Mouse (Mus musculus) central nervous system, embryonic 14 days (tissue): ENCODE data around the gene Lbx2. TPM values are rescaled to one million over a fixed set of nuclear protein-coding genes. Genes with fewer than 3 reads are reported as not detected.

Source experiments
- polyA plus RNA-seq: library from polyadenylated mRNA; depleted of rRNA; stranded (reverse); fragments of >200 nt; gene quantifications from 2 replicates; pipeline ENCODE4 v1.2.3, GENCODE M21; 2012; rRNA removed

Gene Lbx2
- polyA plus RNA-seq, result 0.46 and 0.70 TPM in 2 replicates

GRCm38 (mm10) chr6:83086121-83087035 is at the start of gene Lbx2:
Lbx2 (plus strand) TSS chr6:83086367.

GRCm38 (mm10) chr6:83054074-83054851 is 31.9 kb upstream of the Lbx2 start, which contains the start of gene Aup1:
Aup1 (plus strand) TSS chr6:83054521.

GRCm38 (mm10) chr6:83054871-83055431 is 31.2 kb upstream of the Lbx2 start, which contains the start of gene Htra2:
Htra2 (minus strand) TSS chr6:83055273.

GRCm38 (mm10) chr6:83057790-83058189 is 28.4 kb upstream of the Lbx2 start, which contains the start of gene Dqx1:
Dqx1 (plus strand) TSS chr6:83057844.

GRCm38 (mm10) chr6:83070247-83070310 is 16.1 kb upstream of the Lbx2 start, which contains the start of gene Tlx2:
Tlx2 (minus strand) TSS chr6:83070293.

GRCm38 (mm10) chr6:83077630-83078323 is 8.4 kb upstream of the Lbx2 start, which contains the start of gene Pcgf1:
Pcgf1 (plus strand) TSS chr6:83077869.

GRCm38 (mm10) chr6:83101316-83101687 is 15.1 kb downstream of the Lbx2 start, which contains the start of the genes Ccdc142 and Gm42688:
Ccdc142 (plus strand) TSS chr6:83101601.
Gm42688 (plus strand) TSS chr6:83101617.

GRCm38 (mm10) chr6:83108762-83109668 is 22.8 kb downstream of the Lbx2 start, which contains the start of gene Mrpl53:
Mrpl53 (plus strand) TSS chr6:83109040.

GRCm38 (mm10) chr6:83115011-83115671 is 29.0 kb downstream of the Lbx2 start, which contains the start of gene Mogs:
Mogs (plus strand) TSS chr6:83115496.

GRCm38 (mm10) chr6:83120930-83121862 is 35.0 kb downstream of the Lbx2 start, which contains the start of gene Wbp1:
Wbp1 (minus strand) TSS chr6:83121559.

GRCm38 (mm10) chr6:83125331-83125730 is 39.2 kb downstream of the Lbx2 start, which contains the start of gene Ino80b:
Ino80b (minus strand) TSS chr6:83125431.

GRCm38 (mm10) chr6:83134951-83135513 is 48.9 kb downstream of the Lbx2 start, which contains the start of gene Rtkn:
Rtkn (plus strand) TSS chr6:83135463.

Other genes starting within 250 kb of the Lbx2 start
- 17.5 and 21.0 TPM in 2 replicates for gene Sema4f, start 146.6 kb upstream of the Lbx2 start, polyA plus RNA-seq
- 0.12 and 0.28 TPM in 2 replicates for gene M1ap, start 139.5 kb upstream of the Lbx2 start, polyA plus RNA-seq
- 3.2 and 7.1 TPM in 2 replicates for gene Dok1, start 52.9 kb upstream of the Lbx2 start, polyA plus RNA-seq
- gene Loxl3, start 52.2 kb upstream of the Lbx2 start, polyA plus RNA-seq, result 8.4 and 18.4 TPM in 2 replicates
- gene Aup1, start 31.8 kb upstream of the Lbx2 start, polyA plus RNA-seq, result 306 and 308 TPM in 2 replicates
- gene Htra2, start 31.1 kb upstream of the Lbx2 start, polyA plus RNA-seq, result 83.5 and 85.6 TPM in 2 replicates
- 1.4 and 1.5 TPM in 2 replicates for gene Dqx1, start 28.5 kb upstream of the Lbx2 start, polyA plus RNA-seq
- 0.28 and 3.1 TPM in 2 replicates for gene Tlx2, start 16.1 kb upstream of the Lbx2 start, polyA plus RNA-seq
- gene Pcgf1, start 8.5 kb upstream of the Lbx2 start, polyA plus RNA-seq, result 62.5 and 64.1 TPM in 2 replicates
- 8.7 and 9.8 TPM in 2 replicates for gene Ccdc142, start 15.2 kb downstream of the Lbx2 start, polyA plus RNA-seq
- gene Gm42688, start 15.2 kb downstream of the Lbx2 start, polyA plus RNA-seq, result 9.4 and 10.1 TPM in 2 replicates
- 114 and 124 TPM in 2 replicates for gene Mrpl53, start 22.7 kb downstream of the Lbx2 start, polyA plus RNA-seq
- 51.7 and 54.5 TPM in 2 replicates for gene Mogs, start 29.1 kb downstream of the Lbx2 start, polyA plus RNA-seq
- 283 and 344 TPM in 2 replicates for gene Wbp1, start 35.2 kb downstream of the Lbx2 start, polyA plus RNA-seq
- gene Ino80b, start 39.1 kb downstream of the Lbx2 start, polyA plus RNA-seq, result 44.4 and 48.3 TPM in 2 replicates
- gene Rtkn, start 49.1 kb downstream of the Lbx2 start, polyA plus RNA-seq, result 31.1 and 51.8 TPM in 2 replicates
- 22.1 and 23.0 TPM in 2 replicates for gene Wdr54, start 70.0 kb downstream of the Lbx2 start, polyA plus RNA-seq
- gene 1700003E16Rik, start 70.0 kb downstream of the Lbx2 start, polyA plus RNA-seq, result 2.3 and 2.5 TPM in 2 replicates
- 202 and 214 TPM in 2 replicates for gene Dctn1, start 79.6 kb downstream of the Lbx2 start, polyA plus RNA-seq
- gene Slc4a5, start 133.5 kb downstream of the Lbx2 start, polyA plus RNA-seq, result 3.4 and 4.1 TPM in 2 replicates
- 18.8 and 20.9 TPM in 2 replicates for gene Mthfd2, start 239.5 kb downstream of the Lbx2 start, polyA plus RNA-seq
- 28.4 and 29.6 TPM in 2 replicates for gene Mob1a, start 239.6 kb downstream of the Lbx2 start, polyA plus RNA-seq